ENCODE assay signal across 8 mouse cellular contexts in the genomic region with DNA sequence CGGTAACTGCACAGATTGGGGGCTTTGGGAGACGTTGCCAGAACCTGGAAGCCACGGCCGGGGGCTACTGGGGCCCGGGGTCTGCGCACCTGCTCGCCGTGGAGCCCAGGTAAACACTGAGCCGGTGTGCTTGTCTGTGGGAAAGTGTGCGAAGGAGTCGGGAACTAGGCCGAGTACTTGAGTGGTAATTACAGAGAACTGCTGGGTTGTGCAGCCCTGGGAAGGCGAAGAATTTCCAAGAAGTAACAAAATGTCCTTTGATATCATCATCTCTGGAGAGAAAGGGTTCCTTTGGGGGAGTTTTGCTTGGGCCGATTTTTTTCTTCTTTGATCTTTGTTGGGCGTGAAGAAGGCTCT. TPM values are rescaled to one million over a fixed set of nuclear protein-coding genes. Genes with fewer than 3 reads are reported as not detected.
A peak's percentile ranks its signal among the peaks of the same experiment; 100 is the strongest.
DNase-seq lines count a peak whose midpoint lies in the region; ATAC-seq and TF ChIP-seq lines count a peak whose summit lies in the region.

No protein-coding gene starts in this region.

- peak overlapping the region; percentile 64 for H3K9ac ChIP-seq in heart, adult 2 months (ENCODE audit: low read depth, low read length)
- H3K9ac ChIP-seq in liver, embryonic 15.5 days: no peak overlapping the region

- no peaks in the 10 kb centered on the region for H3K27me3 ChIP-seq in heart, adult 2 months (ENCODE audit: control insufficient read depth, insufficient read depth, low read length)
- peaks cover 10% of the 10 kb centered on the region; the same call in 1 of the 2 replicates for H3K27me3 ChIP-seq in thymus, adult 2 months (ENCODE audit: control insufficient read depth, insufficient read depth, low read length)
- H3K27me3 ChIP-seq in liver, embryonic 15.5 days: peaks cover 65% of the 10 kb centered on the region

- peak overlapping the region; percentile 66 for H3K4me2 ChIP-seq in liver, embryonic 15.5 days

- peak overlapping the region; percentile 57 for H3K4me3 ChIP-seq in heart, adult 2 months
- H3K4me3 ChIP-seq in thymus, adult 2 months (ENCODE audit: control insufficient read depth, insufficient read depth, low read length): peak overlapping the region; percentile 44
- H3K4me3 ChIP-seq in liver, embryonic 15.5 days (replicated peaks): peak overlapping the region; percentile 40

- intact Hi-C loops in heart, adult 2 months (cut with DNase I): no loop called here
- intact Hi-C loops in heart, postnatal 36 days (cut with DNase I): no loop called here

- DNase-seq in heart, adult 2 months: no peak
- no peak for DNase-seq in heart, postnatal 36 days
- DNase-seq in thymus, adult 2 months: no peak
- no peak for DNase-seq in thymus, postnatal 36 days
- DNase-seq in urinary bladder, postnatal 25 days (ENCODE audit: low spot score): no peak
- DNase-seq in frontal cortex, postnatal 14 days (ENCODE audit: low spot score in 2 of 2): no peak

- TF ChIP-seq POLR2A in heart, adult 2 months (IDR thresholded peaks at IDR 0.05; ENCODE audit: insufficient read depth, low read depth, low read length): no peak
- no peak for TF ChIP-seq POLR2A in thymus, adult 2 months (IDR thresholded peaks at IDR 0.05; ENCODE audit: control insufficient read depth, extremely low read depth, insufficient read depth, low read length, poor library complexity)

- no peaks in the 10 kb centered on the region for H3K79me2 ChIP-seq in heart, adult 2 months (replicated peaks; ENCODE audit: control insufficient read depth, insufficient read depth, low read length)

- no peaks in the 10 kb centered on the region for H3K36me3 ChIP-seq in heart, adult 2 months (ENCODE audit: control insufficient read depth, insufficient read depth, low read length)
- H3K36me3 ChIP-seq in thymus, adult 2 months (ENCODE audit: control insufficient read depth, insufficient read depth, low read length): no peaks in the 10 kb centered on the region
- H3K36me3 ChIP-seq in liver, embryonic 15.5 days (replicated peaks): no peaks in the 10 kb centered on the region

- H3K9me3 ChIP-seq in liver, embryonic 15.5 days (replicated peaks): no peaks in the 10 kb centered on the region

- H3K4me1 ChIP-seq in heart, adult 2 months (ENCODE audit: control insufficient read depth, insufficient read depth, low read length): peaks cover 2% of the 10 kb centered on the region; the same call in 1 of the 2 replicates
- peaks cover 7% of the 10 kb centered on the region; the same call in 1 of the 2 replicates for H3K4me1 ChIP-seq in thymus, adult 2 months (replicated peaks; ENCODE audit: control insufficient read depth, insufficient read depth, low read length)
- H3K4me1 ChIP-seq in liver, embryonic 15.5 days (replicated peaks): peaks cover 8% of the 10 kb centered on the region; the same call in 1 of the 2 replicates

- 24% methylated on average over 15 of the region's 15 CpGs for WGBS in heart, adult 2 months
- 30% methylated on average over 15 of the region's 15 CpGs for WGBS in thymus, adult 2 months
- 16% methylated on average over 15 of the region's 15 CpGs for WGBS in liver, embryonic 15.5 days (ENCODE audit: insufficient replicate concordance)

- H3K27ac ChIP-seq in heart, adult 2 months: no peak overlapping the region; the same call in 1 of the 2 replicates
- no peak overlapping the region for H3K27ac ChIP-seq in thymus, adult 2 months (ENCODE audit: control insufficient read depth, insufficient read depth, low read length)
- no peak overlapping the region for H3K27ac ChIP-seq in liver, embryonic 15.5 days (replicated peaks)

- TF ChIP-seq CTCF in heart, adult 2 months (IDR thresholded peaks at IDR 0.05): no peak
- no peak for TF ChIP-seq CTCF in thymus, adult 2 months (IDR thresholded peaks at IDR 0.05; ENCODE audit: borderline replicate concordance, control insufficient read depth, extremely low read depth, insufficient read depth, low read length, poor library complexity)

- no peak for ATAC-seq in liver, embryonic 15.5 days (ENCODE audit: insufficient read depth)
- ATAC-seq in granulocyte monocyte progenitor cell, adult 5-6 weeks (replicated peaks; ENCODE audit: poor library complexity, severe bottlenecking): no peak

- no peak for TF ChIP-seq EP300 in heart, adult 2 months (IDR thresholded peaks at IDR 0.05; ENCODE audit: insufficient read depth, low read depth, low read length)

RNA-seq across cellular contexts. Expression of gene Gpr157, which starts 38.0 kb away (rescaled TPM):
- 10 to 100 TPM; 34.2 to 42.4 TPM for total RNA-seq in heart, adult 2 months (2021)
- 21.8 and 29.2 TPM in 2 replicates for polyA plus RNA-seq in heart, adult 2 months (2012; rRNA removed)
- 10 to 100 TPM; 26.7 to 41.1 TPM for total RNA-seq in heart, postnatal 36 days (2021)
- polyA plus RNA-seq in thymus, adult 2 months (2012; rRNA removed): 7.4 TPM in 2 replicates
- 0.31 and 0.44 TPM in 2 replicates for polyA plus RNA-seq in liver, embryonic 15.5 days (2015; fragmentation: Nextera tagmentation; extraction: Ambion mirVana)
- total RNA-seq in granulocyte monocyte progenitor cell, adult 5-6 weeks (2014; fragmentation: Nextera tagmentation): 0.62 and 0.94 TPM in 2 replicates
- total RNA-seq in granulocyte monocyte progenitor cell, adult 5-6 weeks (2017): 1.6 and 2.6 TPM in 2 replicates

RNA-seq across cellular contexts. Expression of gene H6pd, which starts 40.3 kb away (rescaled TPM):
- total RNA-seq in heart, adult 2 months (2021): 10 to 100 TPM; 39.0 to 44.2 TPM
- 27.4 and 29.5 TPM in 2 replicates for polyA plus RNA-seq in heart, adult 2 months (2012; rRNA removed)
- 10 to 100 TPM; 45.0 to 45.7 TPM for total RNA-seq in heart, postnatal 36 days (2021)
- 138 and 152 TPM in 2 replicates for polyA plus RNA-seq in thymus, adult 2 months (2012; rRNA removed)
- polyA plus RNA-seq in liver, embryonic 15.5 days (2015; fragmentation: Nextera tagmentation; extraction: Ambion mirVana): 16.9 and 21.5 TPM in 2 replicates
- total RNA-seq in granulocyte monocyte progenitor cell, adult 5-6 weeks (2014; fragmentation: Nextera tagmentation): 15.3 and 18.1 TPM in 2 replicates
- total RNA-seq in granulocyte monocyte progenitor cell, adult 5-6 weeks (2017): 27.5 and 28.8 TPM in 2 replicates

Comparison
In these comparisons a context has a peak if more than half of its experiments do, and no peak if none do; other contexts are left out.
1. RNA of gene Gpr157, which starts 38.0 kb away (total RNA-seq): 34.2 to 42.4 TPM in heart, adult 2 months and 26.7 to 41.1 TPM in heart, postnatal 36 days; 0.62 to 2.6 TPM in granulocyte monocyte progenitor cell, adult 5-6 weeks; every median in the first group is over 4 times any median in the second.
2. Peak in every context shown above with its lines, with median percentiles within 50 percentile points of each other: H3K4me3 ChIP-seq.